Mouse (Mus musculus) stomach, embryonic 16.5 days (tissue): ENCODE measurements around the gene Aspscr1. TPM values are rescaled to one million over a fixed set of nuclear protein-coding genes. Genes with fewer than 3 reads are reported as not detected.
A peak's percentile ranks its signal among the peaks of the same experiment; 100 is the strongest.

Experiments used
- ATAC-seq: fragments of 200-750 bp; cut with Nextera tagmentation; 2 replicates; pipeline ENCODE4 v1.8.0; 2017; ENCODE audit warnings: moderate number of reproducible peaks, moderate TSS enrichment; ENCODE audit not compliant: insufficient read depth, low FRiP score
- H3K27ac ChIP-seq: fragments of 300-500 bp; sonication (generic); 2 replicates; pipeline ENCODE4 v1.5.1; 2014; ENCODE audit warnings: low read length
- H3K27me3 ChIP-seq: fragments of 300-500 bp; sonication (generic); 2 replicates; pipeline ENCODE4 v1.6.1; 2014; ENCODE audit warnings: low read length, control low read depth, mixed read lengths; ENCODE audit not compliant: control insufficient read depth, insufficient read depth
- H3K36me3 ChIP-seq: fragments of 300-500 bp; sonication (generic); 2 replicates; pipeline ENCODE4 v1.6.1; 2014; ENCODE audit warnings: low read length; ENCODE audit not compliant: control insufficient read depth, insufficient read depth
- H3K4me1 ChIP-seq: fragments of 300-500 bp; sonication (generic); 2 replicates; pipeline ENCODE4 v1.6.1; 2014; ENCODE audit warnings: low read length, control low read depth, mixed read lengths; ENCODE audit not compliant: control insufficient read depth, insufficient read depth
- H3K4me2 ChIP-seq: fragments of 300-500 bp; sonication (generic); 2 replicates; pipeline ENCODE4 v1.6.1; 2014; ENCODE audit warnings: low read depth, low read length, mixed read lengths
- H3K4me3 ChIP-seq: fragments of 300-500 bp; sonication (generic); replicated peaks from 2 replicates; pipeline ENCODE4 v1.5.1; 2014; ENCODE audit warnings: mild to moderate bottlenecking, low read length
- H3K9ac ChIP-seq: fragments of 300-500 bp; sonication (generic); 2 replicates; pipeline ENCODE4 v1.6.1; 2014; ENCODE audit warnings: low read length
- H3K9me3 ChIP-seq: fragments of 300-500 bp; sonication (generic); replicated peaks from 2 replicates; pipeline ENCODE4 v1.6.1; 2016; ENCODE audit warnings: low read length, control low read depth; ENCODE audit not compliant: control insufficient read depth
- WGBS: fragments of 180-500 bp; shearing (Covaris S2); extraction: QIAGEN DNeasy Blood & Tissue Kit; methylation state at CpG from one replicate; pipeline ENCODE4 v1.1.7; 2014; 5-methylcytosine and 5-hydroxymethylcytosine counted together
- polyA plus RNA-seq: library from polyadenylated mRNA; unstranded; fragments of >200 nt; fragmentation: Nextera tagmentation; extraction: Ambion mirVana; gene quantifications from 2 replicates; pipeline ENCODE4 v1.2.1, GENCODE M21; 2015

The Aspscr1 gene
- polyA plus RNA-seq, result 102 and 104 TPM in 2 replicates

GRCm38 (mm10) chr11:120672687-120673593 lies at the start of gene Aspscr1:
Aspscr1 (plus strand) TSS chr11:120672973.
- Histone ChIP-seq H3K9me3 (no peaks in the 10 kb centered on the region), H3K4me3 (peak within 1 kb of the TSS; percentile 77), H3K36me3 (no peaks in the 10 kb centered on the region), H3K4me1 (peaks cover 7% of the 10 kb centered on the region), H3K27ac (peak within 1 kb of the TSS; percentile 91), H3K27me3 (no peaks in the 10 kb centered on the region), H3K4me2 (peak within 1 kb of the TSS; percentile 99), H3K9ac (peak within 1 kb of the TSS; percentile 87)
- WGBS, result under 1% methylated on average over 80 of the region's 83 CpGs
- peak; percentile 97 for ATAC-seq

- ATAC-seq, result peak; percentile 78; the same call in 1 of the 2 replicates
- Histone ChIP-seq H3K9ac (peak overlapping the region; percentile 83), H3K4me3 (peak overlapping the region; percentile 100), H3K27me3 (no peaks in the 10 kb centered on the region), H3K4me2 (peak overlapping the region; percentile 90), H3K4me1 (peaks cover 15% of the 10 kb centered on the region), H3K27ac (peak overlapping the region; percentile 89), H3K9me3 (no peaks in the 10 kb centered on the region), H3K36me3 (peaks cover 11% of the 10 kb centered on the region; the same call in 1 of the 2 replicates)
- 11% methylated on average over 30 of the region's 30 CpGs for WGBS
These were observed 48.7 kb upstream of the Aspscr1 start for GRCm38 (mm10) chr11:120623961-120624679.

GRCm38 (mm10) chr11:120624680-120625111 lies 48.1 kb upstream of the Aspscr1 start:
- peak overlapping the region; percentile 100 for H3K4me3 ChIP-seq
- peak; percentile 79 for ATAC-seq
- under 1% methylated on average over 53 of the region's 53 CpGs for WGBS
- H3K27ac ChIP-seq, result peak overlapping the region; percentile 89
- H3K27me3 ChIP-seq, result no peaks in the 10 kb centered on the region
- peak overlapping the region; percentile 83 for H3K9ac ChIP-seq
- H3K9me3 ChIP-seq, result no peaks in the 10 kb centered on the region
- peak overlapping the region; percentile 90 for H3K4me2 ChIP-seq
- peaks cover 21% of the 10 kb centered on the region for H3K4me1 ChIP-seq
- H3K36me3 ChIP-seq, result peaks cover 13% of the 10 kb centered on the region; the same call in 1 of the 2 replicates

GRCm38 (mm10) chr11:120625152-120625775 lies 47.5 kb upstream of the Aspscr1 start, which contains the start of gene Sirt7:
Sirt7 (minus strand) TSS chr11:120625240.
- peak within 1 kb of the TSS; percentile 100 for H3K4me3 ChIP-seq
- H3K27ac ChIP-seq, result peak within 1 kb of the TSS; percentile 89
- H3K4me2 ChIP-seq, result peak within 1 kb of the TSS; percentile 90
- no peaks in the 10 kb centered on the region for H3K27me3 ChIP-seq
- H3K9me3 ChIP-seq, result no peaks in the 10 kb centered on the region
- H3K9ac ChIP-seq, result peak within 1 kb of the TSS; percentile 83
- ATAC-seq, result peak; percentile 18; the same call in 1 of the 2 replicates
- H3K4me1 ChIP-seq, result peaks cover 27% of the 10 kb centered on the region
- WGBS, result 16% methylated on average over 5 of the region's 5 CpGs
- H3K36me3 ChIP-seq, result peaks cover 11% of the 10 kb centered on the region; the same call in 1 of the 2 replicates

- H3K4me2 ChIP-seq, result no peak overlapping the region
- H3K36me3 ChIP-seq, result peaks cover 5% of the 10 kb centered on the region; the same call in 1 of the 2 replicates
- no peak for ATAC-seq
- WGBS, result 90% methylated on average over 11 of the region's 11 CpGs
- H3K27ac ChIP-seq, result no peak overlapping the region
- no peaks in the 10 kb centered on the region for H3K27me3 ChIP-seq
- no peak overlapping the region for H3K9ac ChIP-seq
- H3K4me3 ChIP-seq, result no peak overlapping the region
- peaks cover 43% of the 10 kb centered on the region for H3K4me1 ChIP-seq
- H3K9me3 ChIP-seq, result no peaks in the 10 kb centered on the region
These were observed 45.8 kb upstream of the Aspscr1 start for GRCm38 (mm10) chr11:120626785-120627467.

GRCm38 (mm10) chr11:120627468-120628300 lies 45.1 kb upstream of the Aspscr1 start:
- H3K4me3 ChIP-seq, result no peak overlapping the region
- WGBS, result 72% methylated on average over 22 of the region's 22 CpGs
- no peak for ATAC-seq
- H3K36me3 ChIP-seq, result peaks cover 5% of the 10 kb centered on the region; the same call in 1 of the 2 replicates
- no peak overlapping the region for H3K9ac ChIP-seq
- H3K9me3 ChIP-seq, result no peaks in the 10 kb centered on the region
- peaks cover 48% of the 10 kb centered on the region for H3K4me1 ChIP-seq
- no peak overlapping the region for H3K27ac ChIP-seq
- H3K4me2 ChIP-seq, result no peak overlapping the region
- H3K27me3 ChIP-seq, result no peaks in the 10 kb centered on the region

- ATAC-seq, result no peak
- H3K27me3 ChIP-seq, result no peaks in the 10 kb centered on the region
- H3K4me1 ChIP-seq, result peaks cover 47% of the 10 kb centered on the region
- WGBS, result 90% methylated on average over 23 of the region's 23 CpGs
- H3K9ac ChIP-seq, result 0 out of 2 replicates have a peak overlapping the region, but pooled peaks have one; percentile 26
- H3K36me3 ChIP-seq, result peaks cover 5% of the 10 kb centered on the region; the same call in 1 of the 2 replicates
- no peaks in the 10 kb centered on the region for H3K9me3 ChIP-seq
- peak overlapping the region; percentile 96 for H3K27ac ChIP-seq
- peak overlapping the region; percentile 32 for H3K4me3 ChIP-seq
- peak overlapping the region; percentile 42; the same call in 1 of the 2 replicates for H3K4me2 ChIP-seq
These were observed 44.0 kb upstream of the Aspscr1 start for GRCm38 (mm10) chr11:120628601-120629340.
